Mouse (Mus musculus) liver, embryonic 11.5 days (tissue): ENCODE data around the gene Trem3. TPM values are rescaled to one million over a fixed set of nuclear protein-coding genes. Genes with fewer than 3 reads are reported as not detected.

ENCODE experiments used
- ATAC-seq: fragments of 200-750 bp; cut with Nextera tagmentation; replicated peaks from 2 replicates; pipeline ENCODE4 v1.8.0; 2017; ENCODE audit warnings: moderate number of reproducible peaks, mild to moderate bottlenecking, moderate TSS enrichment, moderate library complexity; ENCODE audit not compliant: low FRiP score
- DNase-seq: peaks from one replicate; pipeline ENCODE4 v3.0.0-alpha.2; 2017; ENCODE audit warnings: low spot score
- H3K27ac ChIP-seq: fragments of 300-500 bp; sonication (generic); 2 replicates; pipeline ENCODE4 v1.5.1; 2014; ENCODE audit warnings: mild to moderate bottlenecking, low read depth, low read length, control low read depth
- H3K27me3 ChIP-seq: fragments of 300-500 bp; sonication (generic); replicated peaks from 2 replicates; pipeline ENCODE4 v1.6.1; 2014; ENCODE audit warnings: low read length, mixed read lengths; ENCODE audit not compliant: control insufficient read depth, insufficient read depth
- H3K36me3 ChIP-seq: fragments of 300-500 bp; sonication (generic); 2 replicates; pipeline ENCODE4 v1.6.1; 2014; ENCODE audit warnings: mild to moderate bottlenecking, low read length, moderate library complexity, mixed read lengths; ENCODE audit not compliant: control insufficient read depth, insufficient read depth
- H3K4me1 ChIP-seq: fragments of 300-500 bp; sonication (generic); replicated peaks from 2 replicates; pipeline ENCODE4 v1.6.1; 2014; ENCODE audit warnings: low read length, mixed read lengths; ENCODE audit not compliant: control insufficient read depth, insufficient read depth
- H3K4me2 ChIP-seq: fragments of 300-500 bp; sonication (generic); 2 replicates; pipeline ENCODE4 v1.6.1; 2014; ENCODE audit warnings: mild to moderate bottlenecking, control low read depth, moderate library complexity
- H3K4me3 ChIP-seq: fragments of 300-500 bp; sonication (generic); 2 replicates; pipeline ENCODE4 v1.5.1; 2014; ENCODE audit warnings: low read depth, low read length, control low read depth
- H3K9ac ChIP-seq: fragments of 300-500 bp; sonication (generic); 2 replicates; pipeline ENCODE4 v1.6.1; 2014; ENCODE audit warnings: low read depth, low read length, control low read depth
- H3K9me3 ChIP-seq: fragments of 300-500 bp; sonication (generic); 2 replicates; pipeline ENCODE4 v1.6.1; 2016; ENCODE audit warnings: low read length, inconsistent platforms, mixed read lengths; ENCODE audit not compliant: control insufficient read depth
- WGBS: fragments of 180-500 bp; shearing (Covaris S2); extraction: QIAGEN DNeasy Blood & Tissue Kit; methylation state at CpG from one replicate; pipeline ENCODE4 v1.1.7; 2014; 5-methylcytosine and 5-hydroxymethylcytosine counted together
- polyA plus RNA-seq: library from polyadenylated mRNA; unstranded; fragments of >200 nt; fragmentation: Nextera tagmentation; extraction: Ambion mirVana; gene quantifications from 2 replicates; pipeline ENCODE4 v1.2.1, GENCODE M21; 2014

The Trem3 gene
- polyA plus RNA-seq: 1.4 and 1.9 TPM in 2 replicates

GRCm38 (mm10) chr17:48247221-48247928, at the start of gene Trem3:
Trem3 (plus strand) TSS chr17:48247777.
- no peaks in the 10 kb centered on the region for H3K9me3 ChIP-seq
- H3K36me3 ChIP-seq: no peaks in the 10 kb centered on the region
- 75% methylated on average over 11 of the region's 11 CpGs for WGBS
- H3K4me3 ChIP-seq: no peak within 1 kb of the TSS
- no peak within 1 kb of the TSS for H3K27ac ChIP-seq
- H3K9ac ChIP-seq: no peak within 1 kb of the TSS
- H3K4me2 ChIP-seq: no peak within 1 kb of the TSS
- ATAC-seq (no peak), DNase-seq (no peak)
- H3K4me1 ChIP-seq: no peaks in the 10 kb centered on the region
- no peaks in the 10 kb centered on the region for H3K27me3 ChIP-seq

- Histone ChIP-seq H3K9ac (no peak overlapping the region), H3K4me2 (no peak overlapping the region), H3K9me3 (peaks cover 9% of the 10 kb centered on the region), H3K27me3 (no peaks in the 10 kb centered on the region), H3K4me3 (no peak overlapping the region), H3K36me3 (no peaks in the 10 kb centered on the region), H3K4me1 (no peaks in the 10 kb centered on the region), H3K27ac (no peak overlapping the region)
- ATAC-seq (no peak), DNase-seq (no peak)
- 91% methylated on average over 12 of the region's 12 CpGs for WGBS
These were observed 44.5 kb upstream of the Trem3 start for GRCm38 (mm10) chr17:48203086-48203485.

GRCm38 (mm10) chr17:48212596-48212995, 35.0 kb upstream of the Trem3 start:
- Histone ChIP-seq H3K9ac (no peak overlapping the region), H3K36me3 (no peaks in the 10 kb centered on the region), H3K4me3 (no peak overlapping the region), H3K9me3 (no peaks in the 10 kb centered on the region), H3K4me2 (no peak overlapping the region), H3K27me3 (no peaks in the 10 kb centered on the region), H3K27ac (no peak overlapping the region), H3K4me1 (no peaks in the 10 kb centered on the region)
- no peak for DNase-seq
- WGBS: 90% methylated on average over 12 of the region's 12 CpGs
- no peak for ATAC-seq

GRCm38 (mm10) chr17:48213511-48213910, 34.1 kb upstream of the Trem3 start:
- H3K9ac ChIP-seq: no peak overlapping the region
- DNase-seq (no peak), ATAC-seq (no peak)
- no peak overlapping the region for H3K4me2 ChIP-seq
- no peaks in the 10 kb centered on the region for H3K36me3 ChIP-seq
- no peaks in the 10 kb centered on the region for H3K27me3 ChIP-seq
- H3K4me1 ChIP-seq: no peaks in the 10 kb centered on the region
- no peak overlapping the region for H3K4me3 ChIP-seq
- H3K9me3 ChIP-seq: no peaks in the 10 kb centered on the region; the same call in 1 of the 2 replicates
- H3K27ac ChIP-seq: no peak overlapping the region
- WGBS: 66% methylated on average over 5 of the region's 5 CpGs

GRCm38 (mm10) chr17:48215429-48215828, 32.1 kb upstream of the Trem3 start:
- H3K27me3 ChIP-seq: no peaks in the 10 kb centered on the region
- H3K9ac ChIP-seq: no peak overlapping the region
- no peak overlapping the region for H3K4me2 ChIP-seq
- no peak overlapping the region for H3K27ac ChIP-seq
- H3K9me3 ChIP-seq: no peaks in the 10 kb centered on the region; the same call in 1 of the 2 replicates
- no peak overlapping the region for H3K4me3 ChIP-seq
- WGBS: 88% methylated on average over 1 of the region's 1 CpGs
- ATAC-seq: no peak
- no peaks in the 10 kb centered on the region for H3K4me1 ChIP-seq
- no peaks in the 10 kb centered on the region for H3K36me3 ChIP-seq
- no peak for DNase-seq

GRCm38 (mm10) chr17:48230680-48231079, 16.9 kb upstream of the Trem3 start:
- H3K4me1 ChIP-seq: no peaks in the 10 kb centered on the region
- H3K36me3 ChIP-seq: no peaks in the 10 kb centered on the region
- 45% methylated on average over 7 of the region's 7 CpGs for WGBS
- no peak overlapping the region for H3K27ac ChIP-seq
- no peak for DNase-seq
- no peak overlapping the region for H3K4me3 ChIP-seq
- no peak for ATAC-seq
- no peak overlapping the region for H3K9ac ChIP-seq
- H3K4me2 ChIP-seq: no peak overlapping the region
- no peaks in the 10 kb centered on the region for H3K9me3 ChIP-seq
- H3K27me3 ChIP-seq: no peaks in the 10 kb centered on the region

GRCm38 (mm10) chr17:48232518-48232917, 15.1 kb upstream of the Trem3 start, which contains the start of gene Trem1:
Trem1 (plus strand) TSS chr17:48232768.
- no peak within 1 kb of the TSS for H3K4me3 ChIP-seq
- H3K9ac ChIP-seq: no peak within 1 kb of the TSS
- no peak within 1 kb of the TSS for H3K4me2 ChIP-seq
- H3K4me1 ChIP-seq: no peaks in the 10 kb centered on the region
- no peak within 1 kb of the TSS for H3K27ac ChIP-seq
- no peaks in the 10 kb centered on the region for H3K36me3 ChIP-seq
- DNase-seq (no peak), ATAC-seq (no peak)
- H3K9me3 ChIP-seq: no peaks in the 10 kb centered on the region
- H3K27me3 ChIP-seq: no peaks in the 10 kb centered on the region
- 57% methylated on average over 6 of the region's 6 CpGs for WGBS

- Histone ChIP-seq H3K36me3 (no peaks in the 10 kb centered on the region), H3K9ac (no peak overlapping the region), H3K9me3 (no peaks in the 10 kb centered on the region), H3K27me3 (no peaks in the 10 kb centered on the region), H3K4me2 (no peak overlapping the region), H3K4me1 (no peaks in the 10 kb centered on the region), H3K4me3 (no peak overlapping the region), H3K27ac (no peak overlapping the region)
- ATAC-seq: no peak
- DNase-seq: no peak
- WGBS: 86% methylated on average over 4 of the region's 4 CpGs
These were observed 13.8 kb upstream of the Trem3 start for GRCm38 (mm10) chr17:48233789-48234188.

GRCm38 (mm10) chr17:48234550-48234949, 13.0 kb upstream of the Trem3 start:
- Histone ChIP-seq H3K27me3 (no peaks in the 10 kb centered on the region), H3K9ac (no peak overlapping the region)
- ATAC-seq: no peak

More at GRCm38 (mm10) chr17:48234550-48234949, 13.0 kb upstream of the Trem3 start:
- DNase-seq: no peak
- Histone ChIP-seq H3K27ac (no peak overlapping the region), H3K4me1 (no peaks in the 10 kb centered on the region), H3K4me2 (no peak overlapping the region), H3K4me3 (no peak overlapping the region), H3K36me3 (no peaks in the 10 kb centered on the region), H3K9me3 (no peaks in the 10 kb centered on the region)
- 65% methylated on average over 5 of the region's 5 CpGs for WGBS
